Comparison of ENCODE assay signal across 9 mouse cellular contexts in the genomic region with DNA sequence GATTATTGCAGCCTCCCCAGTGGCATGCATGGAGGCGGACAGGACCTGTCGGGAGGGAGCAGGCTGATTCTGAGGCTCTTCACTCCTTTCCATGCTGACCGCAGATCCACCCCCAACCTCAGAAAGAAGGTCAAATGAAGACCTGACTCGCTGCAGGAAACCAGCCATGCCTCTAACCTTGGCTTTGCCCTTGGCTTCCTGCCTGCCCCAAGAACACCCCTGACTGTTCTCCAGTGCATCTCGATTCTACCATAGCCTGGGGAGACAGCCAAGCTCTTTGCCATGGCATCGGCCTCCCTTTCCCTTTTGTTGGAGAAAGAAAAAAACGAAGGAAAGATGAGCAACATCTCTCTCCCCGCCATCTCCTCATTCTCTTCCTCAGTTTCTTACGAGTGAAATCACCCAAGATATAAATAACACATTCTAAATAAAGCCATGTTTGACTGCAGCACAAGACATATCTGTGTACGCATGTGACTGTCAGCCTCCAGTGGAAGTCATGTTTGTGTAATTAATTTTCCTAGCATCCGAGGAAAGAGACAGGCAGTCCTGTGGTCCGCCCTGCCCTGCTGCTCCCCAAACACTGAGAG.
DNase-seq lines count a peak whose midpoint lies in the region; ATAC-seq and TF ChIP-seq lines count a peak whose summit lies in the region.
"Had no signal": no experiment of that assay in that cellular context is flagged by ENCODE, and none has a peak within 500 bp of the region (broad histone marks: within the 10 kb centered on the region; RNA-seq: fewer than 3 reads in every experiment).

No protein-coding gene starts in this region.

- ATAC-seq in kidney, embryonic 15.5 days (replicated peaks; ENCODE audit: low FRiP score) = no peak
- no peak for ATAC-seq in heart, embryonic 13.5 days (ENCODE audit: extremely low read depth, insufficient number of reproducible peaks, low FRiP score, low TSS enrichment)
- ATAC-seq in midbrain, embryonic 13.5 days = peak; percentile 37; the same call in 1 of the 2 replicates

- 46% methylated on average over 12 of the region's 12 CpGs for WGBS in kidney, embryonic 15.5 days
- WGBS in heart, embryonic 13.5 days = 38% methylated on average over 12 of the region's 12 CpGs
- 45% methylated on average over 12 of the region's 12 CpGs for WGBS in midbrain, embryonic 13.5 days
- 37% methylated on average over 12 of the region's 12 CpGs for WGBS in cerebellum, adult 2 months

- no peak for TF ChIP-seq POLR2A in cerebellum, adult 2 months (IDR thresholded peaks at IDR 0.05; ENCODE audit: borderline replicate concordance, insufficient read depth, low read length)

- H3K36me3 ChIP-seq in kidney, embryonic 15.5 days = no peaks in the 10 kb centered on the region
- H3K36me3 ChIP-seq in heart, embryonic 13.5 days = no peaks in the 10 kb centered on the region
- H3K36me3 ChIP-seq in midbrain, embryonic 13.5 days = no peaks in the 10 kb centered on the region

- DNase-seq in kidney, adult 8-10 months = no peak
- peak; percentile 14 for DNase-seq in brain, adult 2 months (ENCODE audit: low read depth, low spot score)
- DNase-seq in urinary bladder, adult 2 months (ENCODE audit: low spot score) = no peak
- DNase-seq in gastrocnemius, postnatal 4 days (ENCODE audit: low spot score in 2 of 2) = no peak
- no peak for DNase-seq in cerebellum, adult 2 months
- DNase-seq: kidney, adult 11 months had no signal

- 0 out of 2 replicates have a peak overlapping the region, but pooled peaks have one; percentile 12 for H3K4me2 ChIP-seq in kidney, embryonic 15.5 days
- H3K4me2 ChIP-seq in heart, embryonic 13.5 days = peak overlapping the region; percentile 24
- H3K4me2 ChIP-seq in midbrain, embryonic 13.5 days (replicated peaks) = peak overlapping the region; percentile 40

- no peaks in the 10 kb centered on the region for H3K27me3 ChIP-seq in kidney, embryonic 15.5 days
- H3K27me3 ChIP-seq in heart, embryonic 13.5 days (replicated peaks) = no peaks in the 10 kb centered on the region
- H3K27me3 ChIP-seq in midbrain, embryonic 13.5 days = no peaks in the 10 kb centered on the region
- H3K27me3 ChIP-seq in cerebellum, adult 2 months (ENCODE audit: control insufficient read depth, insufficient read depth, low read length) = no peaks in the 10 kb centered on the region

- no peak overlapping the region for H3K9ac ChIP-seq in kidney, embryonic 15.5 days
- peak overlapping the region; percentile 3; the same call in 1 of the 2 replicates for H3K9ac ChIP-seq in heart, embryonic 13.5 days
- no peak overlapping the region for H3K9ac ChIP-seq in midbrain, embryonic 13.5 days (replicated peaks)

- H3K9me3 ChIP-seq in kidney, embryonic 15.5 days (replicated peaks) = no peaks in the 10 kb centered on the region
- H3K9me3 ChIP-seq in heart, embryonic 13.5 days = no peaks in the 10 kb centered on the region
- H3K9me3 ChIP-seq in midbrain, embryonic 13.5 days = no peaks in the 10 kb centered on the region

- TF ChIP-seq CTCF in cerebellum, adult 2 months (IDR thresholded peaks at IDR 0.05; ENCODE audit: borderline replicate concordance, insufficient read depth, low read depth, low read length) = no peak

- H3K4me1 ChIP-seq in kidney, embryonic 15.5 days = peaks cover 39% of the 10 kb centered on the region
- H3K4me1 ChIP-seq in heart, embryonic 13.5 days = peaks cover 33% of the 10 kb centered on the region
- peaks cover 17% of the 10 kb centered on the region for H3K4me1 ChIP-seq in midbrain, embryonic 13.5 days (replicated peaks)
- no peaks in the 10 kb centered on the region for H3K4me1 ChIP-seq in cerebellum, adult 2 months (ENCODE audit: control insufficient read depth, insufficient read depth, low read length)

- H3K27ac ChIP-seq in kidney, embryonic 15.5 days = no peak overlapping the region
- peak overlapping the region; percentile 51 for H3K27ac ChIP-seq in heart, embryonic 13.5 days (replicated peaks)
- H3K27ac ChIP-seq in midbrain, embryonic 13.5 days = peak overlapping the region; percentile 27; the same call in 1 of the 2 replicates
- H3K27ac ChIP-seq in cerebellum, adult 2 months (ENCODE audit: insufficient read depth, low read length) = no peak overlapping the region

- H3K4me3 ChIP-seq in kidney, embryonic 15.5 days (replicated peaks) = no peak overlapping the region
- H3K4me3 ChIP-seq in heart, embryonic 13.5 days = no peak overlapping the region
- H3K4me3 ChIP-seq in midbrain, embryonic 13.5 days (replicated peaks) = no peak overlapping the region
- H3K4me3 ChIP-seq in cerebellum, adult 2 months (replicated peaks; ENCODE audit: insufficient read depth, low read depth, low read length) = no peak overlapping the region

Comparison
In these comparisons a context has a peak if more than half of its experiments do, and no peak if none do; other contexts are left out.
1. H3K27ac ChIP-seq: peak in heart, embryonic 13.5 days (single experiment) and midbrain, embryonic 13.5 days (single experiment); none in kidney, embryonic 15.5 days (single experiment) and cerebellum, adult 2 months (single experiment).
2. Peak in every context shown above with its lines, with median percentiles within 50 percentile points of each other: H3K4me2 ChIP-seq.